Mouse (Mus musculus) left cerebral cortex, adult 2 months (tissue): ENCODE measurements around the gene Mfn2. TPM values are rescaled to one million over a fixed set of nuclear protein-coding genes. Genes with fewer than 3 reads are reported as not detected.
"Not testable (repeated sequence)": the region's sequence is repeated elsewhere in the genome, so short reads cannot be mapped to it uniquely, and the experiment has no call there.

ENCODE experiments used
- DNase-seq, 2 experiments: peaks; one replicate each; pipeline ENCODE4 v3.0.0; 2021 to 2022; ENCODE audit warnings: low spot score in 2 of 2, mixed read lengths in 1 of 2; ENCODE audit errors: extremely low spot score in 1 of 2
- H3K27ac ChIP-seq: fragments of 200-600 bp; 2 replicates; pipeline ENCODE4 v1.8.1; 2022
- H3K4me3 ChIP-seq: fragments of 200-600 bp; 2 replicates; pipeline ENCODE4 v1.8.1; 2022
- CTCF ChIP-seq: fragments of 200-600 bp; IDR thresholded peaks from 2 replicates; pipeline ENCODE4 v1.8.1; 2022; ENCODE audit warnings: antibody characterized with exemption, mild to moderate bottlenecking, moderate library complexity
- intact Hi-C: fragments of 180-260 bp; cut with DNase I; formaldehyde crosslinking; loops from one replicate; pipeline ENCODE4 v1.15.1; 2025
- total RNA-seq, 2 experiments: library from RNA; stranded (reverse); gene quantifications; 2 replicates each; pipeline ENCODE4 v1.2.3; 2021

The Mfn2 gene
- total RNA-seq, 2 experiments from 2014 or later = 181 to 199 TPM

- intact Hi-C loops = no loop called here
- no peak overlapping the region for H3K27ac ChIP-seq
- no peak for TF ChIP-seq CTCF
- no peak for DNase-seq
- H3K4me3 ChIP-seq = no peak overlapping the region
Measured at GRCm38 (mm10) chr4:147881792-147882191, 22.7 kb downstream of the Mfn2 start.

- Histone ChIP-seq H3K27ac (no peak overlapping the region), H3K4me3 (no peak overlapping the region)
- DNase-seq = no peak
- intact Hi-C loops = no loop called here
- TF ChIP-seq CTCF = no peak
Measured at GRCm38 (mm10) chr4:147879865-147880264, 24.6 kb downstream of the Mfn2 start.

- TF ChIP-seq CTCF = no peak
- intact Hi-C loops = no loop called here
- Histone ChIP-seq H3K4me3 (no peak overlapping the region), H3K27ac (no peak overlapping the region)
- DNase-seq = no peak
Measured at GRCm38 (mm10) chr4:147879456-147879855, 25.0 kb downstream of the Mfn2 start.

GRCm38 (mm10) chr4:147878537-147878936 is 26.0 kb downstream of the Mfn2 start:
- TF ChIP-seq CTCF = no peak
- intact Hi-C loops = no loop called here
- DNase-seq = no peak
- Histone ChIP-seq H3K27ac (no peak overlapping the region), H3K4me3 (no peak overlapping the region)

GRCm38 (mm10) chr4:147875852-147876575 is 28.5 kb downstream of the Mfn2 start:
- H3K27ac ChIP-seq = no peak overlapping the region
- no peak overlapping the region for H3K4me3 ChIP-seq
- no peak for TF ChIP-seq CTCF
- no peak for DNase-seq
- intact Hi-C loops = no loop called here

- peak in 1 of 2 experiments; percentile 11 for DNase-seq
- Histone ChIP-seq H3K27ac (peak overlapping the region; percentile 45; the same call in 1 of the 2 replicates), H3K4me3 (peak overlapping the region; percentile 67)
- intact Hi-C loops = no loop called here
- no peak for TF ChIP-seq CTCF
Measured at GRCm38 (mm10) chr4:147869238-147869637, 35.3 kb downstream of the Mfn2 start.

GRCm38 (mm10) chr4:147868450-147869031 is 36.0 kb downstream of the Mfn2 start, which contains the start of the genes Miip and Fv1:
Gene Miip (minus strand): TSS chr4:147868816.
Gene Fv1 (plus strand): TSS chr4:147868979.
- peak; percentile 92 to 95 for DNase-seq
- peak within 1 kb of the TSS; percentile 79 for H3K27ac ChIP-seq
- intact Hi-C loops = no loop called here
- TF ChIP-seq CTCF = no peak; the same call in 1 of the 2 replicates
- peak within 1 kb of the TSS; percentile 67 for H3K4me3 ChIP-seq

- Histone ChIP-seq H3K4me3 (peak overlapping the region; percentile 67), H3K27ac (peak overlapping the region; percentile 79)
- DNase-seq = peak in 1 of 2 experiments; percentile 29
- intact Hi-C loops = no loop called here
- no peak for TF ChIP-seq CTCF
Measured at GRCm38 (mm10) chr4:147867563-147868449, 36.7 kb downstream of the Mfn2 start.

GRCm38 (mm10) chr4:147866793-147867192 is 37.7 kb downstream of the Mfn2 start:
- H3K27ac ChIP-seq, H3K4me3 ChIP-seq, DNase-seq, intact Hi-C loops: not testable (repeated sequence)

GRCm38 (mm10) chr4:147866056-147866455 is 38.4 kb downstream of the Mfn2 start:
- Histone ChIP-seq H3K27ac (no peak overlapping the region), H3K4me3 (no peak overlapping the region)
- DNase-seq = no peak
- TF ChIP-seq CTCF = no peak
- intact Hi-C loops = no loop called here

GRCm38 (mm10) chr4:147865651-147866050 is 38.9 kb downstream of the Mfn2 start:
- no peak for DNase-seq
- intact Hi-C loops = no loop called here
- TF ChIP-seq CTCF = no peak
- H3K27ac ChIP-seq = no peak overlapping the region
- no peak overlapping the region for H3K4me3 ChIP-seq

GRCm38 (mm10) chr4:147862051-147862450 is 42.5 kb downstream of the Mfn2 start:
- DNase-seq = no peak
- intact Hi-C loops = no loop called here
- Histone ChIP-seq H3K27ac (no peak overlapping the region), H3K4me3 (no peak overlapping the region)
- TF ChIP-seq CTCF = no peak
